Mouse (Mus musculus) liver, adult 2 months (tissue): Measurements from ENCODE around the gene Abr. TPM values are rescaled to one million over a fixed set of nuclear protein-coding genes. Genes with fewer than 3 reads are reported as not detected.

ENCODE experiments used
- DNase-seq: peaks from one replicate; pipeline ENCODE4 v3.0.0-alpha.2; 2011; ENCODE audit warnings: low read depth, low spot score; ENCODE audit errors: extremely low read depth
- H3K27ac ChIP-seq: fragments of 200-500 bp; replicated peaks from 2 replicates; pipeline ENCODE4 v1.5.1; 2012; ENCODE audit warnings: low read depth, mild to moderate bottlenecking, control low read depth, inconsistent platforms, low read length; ENCODE audit not compliant: insufficient read depth
- H3K27me3 ChIP-seq: fragments of 200-500 bp; 2 replicates; pipeline ENCODE4 v1.6.1; 2012; ENCODE audit warnings: mild to moderate bottlenecking, moderate library complexity, low read length, inconsistent platforms; ENCODE audit not compliant: control insufficient read depth, insufficient read depth
- H3K36me3 ChIP-seq: fragments of 200-500 bp; 2 replicates; pipeline ENCODE4 v1.6.1; 2012; ENCODE audit warnings: low read length, inconsistent platforms; ENCODE audit not compliant: control insufficient read depth, insufficient read depth
- H3K4me1 ChIP-seq: fragments of 200-500 bp; 2 replicates; pipeline ENCODE4 v1.6.1; 2011; ENCODE audit warnings: low read length; ENCODE audit not compliant: control insufficient read depth, insufficient read depth
- H3K4me3 ChIP-seq: fragments of 200-500 bp; 2 replicates; pipeline ENCODE4 v1.5.1; 2011; ENCODE audit warnings: low read depth, mild to moderate bottlenecking, control low read depth, low read length, moderate library complexity; ENCODE audit not compliant: insufficient read depth
- H3K79me2 ChIP-seq: fragments of 200-500 bp; 2 replicates; pipeline ENCODE4 v1.6.1; 2012; ENCODE audit warnings: inconsistent platforms, mild to moderate bottlenecking, low read length, moderate library complexity; ENCODE audit not compliant: control insufficient read depth, insufficient read depth
- H3K9ac ChIP-seq: fragments of 200-500 bp; 2 replicates; pipeline ENCODE4 v1.6.1; 2012; ENCODE audit warnings: low read depth, mild to moderate bottlenecking, control low read depth, inconsistent platforms, low read length
- CTCF ChIP-seq: fragments of 200-500 bp; IDR thresholded peaks from 2 replicates; pipeline ENCODE4 v1.5.1; 2011; ENCODE audit warnings: low read depth, low read length, control low read depth
- POLR2A ChIP-seq: fragments of 200-500 bp; IDR thresholded peaks from 2 replicates; pipeline ENCODE4 v1.6.1; 2011; ENCODE audit warnings: low read length, control low read depth; ENCODE audit not compliant: insufficient read depth; ENCODE audit errors: extremely low read depth
- WGBS: fragments of 180-500 bp; shearing (Covaris S2); methylation state at CpG from one replicate; pipeline ENCODE4 v1.1.7; 2018; 5-methylcytosine and 5-hydroxymethylcytosine counted together
- polyA plus RNA-seq: library from polyadenylated mRNA; depleted of rRNA; stranded (reverse); fragments of >200 nt; gene quantifications from 2 replicates; pipeline ENCODE4 v1.2.3, GENCODE M21; 2012
- total RNA-seq: library from RNA; depleted of rRNA; stranded (reverse); fragments of >200 nt; gene quantifications from 2 replicates; pipeline ENCODE4 v1.2.3, GENCODE M21; 2014

The Abr gene
- total and polyA plus RNA-seq, 2 experiments, result 3.3 to 3.9 TPM

DNA sequence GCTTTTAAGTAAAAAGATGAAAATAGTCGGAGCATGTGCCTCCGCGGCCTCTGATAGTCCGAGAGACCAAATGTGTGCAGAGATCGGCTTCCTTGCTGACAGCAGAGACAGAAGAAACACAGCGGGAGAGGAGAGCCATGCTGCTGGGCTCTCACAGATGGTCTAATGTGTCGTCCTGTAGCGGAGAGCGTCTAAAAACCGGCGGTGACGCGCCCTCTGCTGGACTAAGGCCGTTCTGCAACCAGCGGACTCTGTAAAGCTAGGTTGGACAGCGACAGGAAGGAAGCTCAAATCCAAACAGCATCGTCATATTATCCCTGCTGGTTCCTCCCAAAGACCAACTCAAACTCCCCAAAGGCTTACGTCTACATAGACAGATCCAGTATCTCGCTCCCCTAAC, 23.8 kb upstream of the Abr start:
- Histone ChIP-seq H3K9ac (no peak overlapping the region), H3K27ac (no peak overlapping the region), H3K36me3 (no peaks in the 10 kb centered on the region), H3K4me3 (no peak overlapping the region), H3K4me1 (no peaks in the 10 kb centered on the region), H3K79me2 (no peaks in the 10 kb centered on the region), H3K27me3 (no peaks in the 10 kb centered on the region)
- WGBS, result under 1% methylated on average over 19 of the region's 19 CpGs
- TF ChIP-seq POLR2A, result no peak
- peak; percentile 97 for TF ChIP-seq CTCF
- peak; percentile 31 for DNase-seq

DNA sequence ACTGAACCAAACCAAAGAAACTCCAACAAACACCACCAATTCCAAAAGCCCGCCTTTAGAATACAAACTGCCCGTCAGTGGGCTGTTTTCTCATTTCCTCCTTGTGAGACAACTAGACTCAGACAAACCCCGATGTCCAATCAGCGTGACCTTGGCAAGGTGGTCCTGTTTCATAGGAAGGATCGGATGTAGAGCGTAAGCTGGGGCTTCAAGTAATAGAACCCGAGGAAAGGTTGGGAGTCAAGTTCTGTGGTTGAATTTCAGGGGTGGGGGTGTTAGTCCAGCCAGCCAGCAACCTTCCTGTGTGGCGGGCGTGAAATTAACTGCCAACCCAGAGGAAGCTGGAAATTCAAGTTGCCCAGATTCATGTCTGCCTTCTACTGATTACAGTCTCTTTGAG, 22.9 kb upstream of the Abr start:
- no peaks in the 10 kb centered on the region for H3K36me3 ChIP-seq
- 78% methylated on average over 9 of the region's 9 CpGs for WGBS

DNA sequence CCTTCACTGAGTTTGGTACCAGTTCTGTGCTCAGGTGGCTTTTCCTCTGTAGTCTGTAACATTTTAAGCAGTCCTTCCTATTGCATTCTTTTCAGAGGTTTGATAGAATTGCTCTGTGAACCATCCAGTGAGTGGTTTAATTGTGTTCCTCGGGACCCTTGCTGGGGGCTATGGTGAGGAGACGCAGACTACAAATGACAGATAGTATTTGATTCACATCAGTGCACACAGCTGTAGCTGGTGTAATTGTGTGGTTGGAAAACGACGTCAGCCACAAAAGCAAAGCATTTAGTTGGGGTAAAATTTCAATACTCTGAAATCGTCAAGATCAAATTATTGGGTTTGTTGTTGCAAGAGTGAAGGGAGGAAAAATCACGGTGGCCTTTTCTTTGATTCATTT, 22.1 kb upstream of the Abr start:
- no peaks in the 10 kb centered on the region for H3K79me2 ChIP-seq
- H3K4me1 ChIP-seq, result no peaks in the 10 kb centered on the region
- no peak overlapping the region for H3K9ac ChIP-seq
- H3K27ac ChIP-seq, result no peak overlapping the region
- no peaks in the 10 kb centered on the region for H3K27me3 ChIP-seq
- H3K36me3 ChIP-seq, result no peaks in the 10 kb centered on the region
- TF ChIP-seq POLR2A (no peak), CTCF (no peak)
- 89% methylated on average over 6 of the region's 6 CpGs for WGBS
- H3K4me3 ChIP-seq, result no peak overlapping the region
- no peak for DNase-seq

More for the DNA sequence above, 22.9 kb upstream of the Abr start:
- no peaks in the 10 kb centered on the region for H3K79me2 ChIP-seq
- no peak for TF ChIP-seq CTCF
- no peak overlapping the region for H3K4me3 ChIP-seq
- H3K27ac ChIP-seq, result no peak overlapping the region
- no peaks in the 10 kb centered on the region for H3K4me1 ChIP-seq
- no peak for DNase-seq
- no peak overlapping the region for H3K9ac ChIP-seq
- H3K27me3 ChIP-seq, result no peaks in the 10 kb centered on the region

GRCm38 (mm10) chr11:76640231-76640630, 18.1 kb upstream of the Abr start:
- TF ChIP-seq POLR2A (no peak), CTCF (no peak)

DNA sequence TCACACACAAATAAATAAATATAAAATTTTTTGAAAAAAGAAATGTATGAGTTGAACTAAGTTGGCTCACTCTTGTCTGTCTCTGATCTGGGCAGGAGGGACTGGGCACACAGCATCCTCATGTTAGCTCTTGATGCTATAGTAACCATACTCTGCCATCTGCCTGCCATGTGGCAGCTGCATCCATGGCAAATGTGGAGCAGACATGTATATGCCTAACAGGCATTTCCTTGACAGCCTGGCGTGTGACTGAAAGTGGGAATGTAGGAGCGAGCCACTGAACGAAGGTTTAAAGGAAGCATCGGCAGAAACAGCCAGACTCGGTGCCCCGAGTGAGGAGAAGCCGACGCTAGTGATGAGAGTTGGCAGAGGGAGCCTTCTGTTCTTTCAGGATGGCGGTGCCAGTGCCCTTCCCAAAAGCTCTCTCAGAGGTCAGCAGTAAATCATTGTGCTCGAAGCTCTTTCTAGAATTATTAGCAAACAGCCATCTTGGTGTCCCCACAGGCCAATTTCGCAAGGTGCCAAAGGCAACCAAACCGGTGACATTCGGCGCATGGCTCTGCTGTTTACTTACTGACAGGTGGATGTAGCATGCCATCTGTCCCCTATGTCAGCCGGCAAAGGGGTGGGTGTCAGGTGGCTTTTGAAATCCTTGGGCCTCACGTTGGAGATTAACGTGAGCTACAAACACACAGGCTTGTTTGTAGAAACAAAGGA, 17.3 kb upstream of the Abr start:
- H3K9ac ChIP-seq, result no peak overlapping the region
- TF ChIP-seq POLR2A (no peak), CTCF (no peak)
- 68% methylated on average over 17 of the region's 17 CpGs for WGBS
- H3K36me3 ChIP-seq, result no peaks in the 10 kb centered on the region
- DNase-seq, result no peak
- no peak overlapping the region for H3K27ac ChIP-seq
- H3K27me3 ChIP-seq, result no peaks in the 10 kb centered on the region
- H3K4me1 ChIP-seq, result no peaks in the 10 kb centered on the region
- no peaks in the 10 kb centered on the region for H3K79me2 ChIP-seq
- H3K4me3 ChIP-seq, result no peak overlapping the region

More at GRCm38 (mm10) chr11:76640231-76640630, 18.1 kb upstream of the Abr start:
- Histone ChIP-seq H3K4me1 (no peaks in the 10 kb centered on the region), H3K27me3 (no peaks in the 10 kb centered on the region), H3K4me3 (no peak overlapping the region), H3K79me2 (no peaks in the 10 kb centered on the region), H3K9ac (no peak overlapping the region), H3K27ac (no peak overlapping the region), H3K36me3 (no peaks in the 10 kb centered on the region)
- WGBS, result 75% methylated on average over 4 of the region's 4 CpGs
- no peak for DNase-seq

GRCm38 (mm10) chr11:76630487-76630886, 8.4 kb upstream of the Abr start:
- WGBS, result 77% methylated on average over 5 of the region's 5 CpGs
- H3K9ac ChIP-seq, result no peak overlapping the region
- no peak for TF ChIP-seq CTCF
- TF ChIP-seq POLR2A, result no peak
- DNase-seq, result no peak
- H3K4me3 ChIP-seq, result no peak overlapping the region
- no peak overlapping the region for H3K27ac ChIP-seq
- H3K4me1 ChIP-seq, result no peaks in the 10 kb centered on the region
- no peaks in the 10 kb centered on the region for H3K36me3 ChIP-seq
- H3K79me2 ChIP-seq, result no peaks in the 10 kb centered on the region
- H3K27me3 ChIP-seq, result no peaks in the 10 kb centered on the region
